Comparison of ENCODE assay signal across 7 mouse cellular contexts in the genomic region with DNA sequence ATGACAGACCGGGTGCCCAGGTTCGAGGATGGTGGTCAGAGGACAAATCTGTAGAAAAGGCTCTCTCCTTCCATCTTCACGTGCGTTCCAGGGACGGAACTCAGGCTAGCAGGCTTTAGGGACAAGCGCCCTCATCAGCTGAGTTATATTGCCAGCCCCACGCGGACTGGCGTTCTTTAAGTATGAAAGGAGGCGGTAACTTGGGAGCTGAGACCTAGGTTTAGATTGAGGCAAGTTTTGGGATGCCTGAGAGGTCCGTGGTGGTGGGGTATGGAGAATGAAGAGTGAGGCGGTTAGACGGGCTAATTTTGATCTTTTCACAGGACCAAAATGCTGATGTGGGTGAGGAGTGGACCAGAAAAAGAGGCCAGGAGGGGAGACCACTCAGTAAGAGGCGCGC. TPM values are rescaled to one million over a fixed set of nuclear protein-coding genes. Genes with fewer than 3 reads are reported as not detected.
DNase-seq lines count a peak whose midpoint lies in the region; ATAC-seq and TF ChIP-seq lines count a peak whose summit lies in the region.

No protein-coding gene starts in this region.

- H3K27me3 ChIP-seq in lung, embryonic 15.5 days = no peaks in the 10 kb centered on the region
- H3K27me3 ChIP-seq in embryonic facial prominence, embryonic 12.5 days = peaks cover 39% of the 10 kb centered on the region
- H3K27me3 ChIP-seq in limb, embryonic 14.5 days (ENCODE audit: control insufficient read depth, insufficient read depth, low read length) = peaks cover 25% of the 10 kb centered on the region
- no peaks in the 10 kb centered on the region for H3K27me3 ChIP-seq in stomach, embryonic 14.5 days (ENCODE audit: control insufficient read depth, insufficient read depth, low read length)

- WGBS in lung, embryonic 15.5 days = 5% methylated on average over 15 of the region's 15 CpGs
- WGBS in embryonic facial prominence, embryonic 12.5 days = 7% methylated on average over 15 of the region's 15 CpGs
- 6% methylated on average over 15 of the region's 15 CpGs for WGBS in limb, embryonic 14.5 days
- WGBS in stomach, embryonic 14.5 days = 6% methylated on average over 15 of the region's 15 CpGs

- peak overlapping the region; percentile 49 for H3K4me3 ChIP-seq in lung, embryonic 15.5 days
- H3K4me3 ChIP-seq in embryonic facial prominence, embryonic 12.5 days = peak overlapping the region; percentile 47
- H3K4me3 ChIP-seq in limb, embryonic 14.5 days (replicated peaks; ENCODE audit: low read length) = peak overlapping the region; percentile 54
- peak overlapping the region; percentile 48 for H3K4me3 ChIP-seq in stomach, embryonic 14.5 days (ENCODE audit: low read depth, low read length)

- DNase-seq in lung, adult 18-20 months = no peak
- no peak for DNase-seq in limb, embryonic 14.5 days (ENCODE audit: low spot score)
- no peak for DNase-seq in thymus, postnatal 25 days
- no peak for DNase-seq in urinary bladder, postnatal 14 days (ENCODE audit: low spot score)

- no peaks in the 10 kb centered on the region for H3K36me3 ChIP-seq in lung, embryonic 15.5 days
- H3K36me3 ChIP-seq in embryonic facial prominence, embryonic 12.5 days = no peaks in the 10 kb centered on the region
- H3K36me3 ChIP-seq in limb, embryonic 14.5 days (ENCODE audit: control insufficient read depth, insufficient read depth, low read length) = no peaks in the 10 kb centered on the region
- H3K36me3 ChIP-seq in stomach, embryonic 14.5 days (ENCODE audit: control insufficient read depth, insufficient read depth, low read length) = no peaks in the 10 kb centered on the region

- H3K4me1 ChIP-seq in lung, embryonic 15.5 days = peaks cover 18% of the 10 kb centered on the region
- H3K4me1 ChIP-seq in embryonic facial prominence, embryonic 12.5 days = peaks cover 11% of the 10 kb centered on the region; the same call in 1 of the 2 replicates
- H3K4me1 ChIP-seq in limb, embryonic 14.5 days (ENCODE audit: control insufficient read depth, insufficient read depth, low read length) = peaks cover 7% of the 10 kb centered on the region
- H3K4me1 ChIP-seq in stomach, embryonic 14.5 days (ENCODE audit: control insufficient read depth, insufficient read depth, low read length) = no peaks in the 10 kb centered on the region

- H3K9me3 ChIP-seq in lung, embryonic 15.5 days = no peaks in the 10 kb centered on the region
- no peaks in the 10 kb centered on the region for H3K9me3 ChIP-seq in embryonic facial prominence, embryonic 12.5 days
- H3K9me3 ChIP-seq in limb, embryonic 14.5 days (ENCODE audit: control insufficient read depth, low read length) = no peaks in the 10 kb centered on the region
- no peaks in the 10 kb centered on the region for H3K9me3 ChIP-seq in stomach, embryonic 14.5 days (ENCODE audit: control insufficient read depth, low read depth, low read length)

- peak overlapping the region; percentile 37 for H3K9ac ChIP-seq in lung, embryonic 15.5 days
- no peak overlapping the region for H3K9ac ChIP-seq in embryonic facial prominence, embryonic 12.5 days
- 0 out of 2 replicates have a peak overlapping the region, but pooled peaks have one; percentile 48 for H3K9ac ChIP-seq in limb, embryonic 14.5 days (ENCODE audit: low read depth, low read length, severe bottlenecking)
- H3K9ac ChIP-seq in stomach, embryonic 14.5 days (replicated peaks; ENCODE audit: low read depth, low read length) = 0 out of 2 replicates have a peak overlapping the region, but pooled peaks have one; percentile 33

- no peak for ATAC-seq in lung, embryonic 15.5 days (ENCODE audit: borderline replicate concordance, extremely low read depth, low FRiP score, low TSS enrichment)
- ATAC-seq in embryonic facial prominence, embryonic 12.5 days (ENCODE audit: insufficient number of reproducible peaks, insufficient read depth, low FRiP score, low TSS enrichment) = no peak
- ATAC-seq in limb, embryonic 14.5 days (ENCODE audit: low FRiP score, low read depth) = no peak
- ATAC-seq in stomach, embryonic 14.5 days (ENCODE audit: insufficient number of reproducible peaks, insufficient read depth, low FRiP score, low read depth) = no peak

- no peak for TF ChIP-seq POLR2A in limb, embryonic 14.5 days (IDR thresholded peaks at IDR 0.05; ENCODE audit: borderline replicate concordance, extremely low read depth, insufficient read depth, insufficient read length)

- peak overlapping the region; percentile 8; the same call in 1 of the 2 replicates for H3K27ac ChIP-seq in lung, embryonic 15.5 days
- H3K27ac ChIP-seq in embryonic facial prominence, embryonic 12.5 days = no peak overlapping the region
- no peak overlapping the region for H3K27ac ChIP-seq in limb, embryonic 14.5 days (replicated peaks; ENCODE audit: low read depth, low read length)
- no peak overlapping the region for H3K27ac ChIP-seq in stomach, embryonic 14.5 days (ENCODE audit: low read length)

- peak overlapping the region; percentile 87 for H3K4me2 ChIP-seq in lung, embryonic 15.5 days
- peak overlapping the region; percentile 69 for H3K4me2 ChIP-seq in embryonic facial prominence, embryonic 12.5 days (replicated peaks)
- peak overlapping the region; percentile 70 for H3K4me2 ChIP-seq in limb, embryonic 14.5 days (replicated peaks; ENCODE audit: low read depth, low read length, severe bottlenecking)
- H3K4me2 ChIP-seq in stomach, embryonic 14.5 days (replicated peaks; ENCODE audit: low read depth, low read length) = peak overlapping the region; percentile 69

RNA-seq across cellular contexts. Expression of gene Vav1, which starts 4.2 kb away (rescaled TPM):
- 3.2 and 6.1 TPM in 2 replicates for polyA plus RNA-seq in lung, embryonic 15.5 days (2015; fragmentation: Nextera tagmentation; extraction: Ambion mirVana)
- 1.7 and 2.1 TPM in 2 replicates for polyA plus RNA-seq in embryonic facial prominence, embryonic 12.5 days (2016; fragmentation: Nextera tagmentation; extraction: Ambion mirVana)
- 2.6 and 3.3 TPM in 2 replicates for polyA plus RNA-seq in limb, embryonic 14.5 days (2012; rRNA removed)
- 3.8 and 4.6 TPM in 2 replicates for polyA plus RNA-seq in limb, embryonic 14.5 days (2014; fragmentation: Nextera tagmentation; extraction: Ambion mirVana)
- 1.8 and 2.7 TPM in 2 replicates for polyA plus RNA-seq in stomach, embryonic 14.5 days (2014; fragmentation: Nextera tagmentation; extraction: Ambion mirVana)

RNA-seq across cellular contexts. Expression of gene Trip10, which starts 25.4 kb away (rescaled TPM):
- 49.0 TPM in 2 replicates for polyA plus RNA-seq in lung, embryonic 15.5 days (2015; fragmentation: Nextera tagmentation; extraction: Ambion mirVana)
- 33.8 and 35.6 TPM in 2 replicates for polyA plus RNA-seq in embryonic facial prominence, embryonic 12.5 days (2016; fragmentation: Nextera tagmentation; extraction: Ambion mirVana)
- 40.5 and 46.9 TPM in 2 replicates for polyA plus RNA-seq in limb, embryonic 14.5 days (2012; rRNA removed)
- 27.1 and 29.8 TPM in 2 replicates for polyA plus RNA-seq in limb, embryonic 14.5 days (2014; fragmentation: Nextera tagmentation; extraction: Ambion mirVana)
- 33.4 and 35.4 TPM in 2 replicates for polyA plus RNA-seq in stomach, embryonic 14.5 days (2014; fragmentation: Nextera tagmentation; extraction: Ambion mirVana)

RNA-seq across cellular contexts. Expression of gene Gpr108, which starts 26.4 kb away (rescaled TPM):
- polyA plus RNA-seq in lung, embryonic 15.5 days (2015; fragmentation: Nextera tagmentation; extraction: Ambion mirVana) = 33.1 and 37.3 TPM in 2 replicates
- 28.8 and 31.9 TPM in 2 replicates for polyA plus RNA-seq in embryonic facial prominence, embryonic 12.5 days (2016; fragmentation: Nextera tagmentation; extraction: Ambion mirVana)
- 36.4 and 42.7 TPM in 2 replicates for polyA plus RNA-seq in limb, embryonic 14.5 days (2012; rRNA removed)
- polyA plus RNA-seq in limb, embryonic 14.5 days (2014; fragmentation: Nextera tagmentation; extraction: Ambion mirVana) = 39.6 and 40.8 TPM in 2 replicates
- polyA plus RNA-seq in stomach, embryonic 14.5 days (2014; fragmentation: Nextera tagmentation; extraction: Ambion mirVana) = 38.6 and 40.6 TPM in 2 replicates

RNA-seq across cellular contexts. Expression of gene C3, which starts 46.8 kb away (rescaled TPM):
- 2.5 and 3.7 TPM in 2 replicates for polyA plus RNA-seq in lung, embryonic 15.5 days (2015; fragmentation: Nextera tagmentation; extraction: Ambion mirVana)
- polyA plus RNA-seq in embryonic facial prominence, embryonic 12.5 days (2016; fragmentation: Nextera tagmentation; extraction: Ambion mirVana) = 0.37 and 0.56 TPM in 2 replicates
- 0.85 and 1.6 TPM in 2 replicates for polyA plus RNA-seq in limb, embryonic 14.5 days (2012; rRNA removed)
- polyA plus RNA-seq in limb, embryonic 14.5 days (2014; fragmentation: Nextera tagmentation; extraction: Ambion mirVana) = 0.46 and 0.52 TPM in 2 replicates
- polyA plus RNA-seq in stomach, embryonic 14.5 days (2014; fragmentation: Nextera tagmentation; extraction: Ambion mirVana) = 0.48 and 1.4 TPM in 2 replicates
